Mouse (Mus musculus) lung, adult 2 months (tissue): ENCODE measurements around the gene Tmem11.

ENCODE experiments used
- CTCF ChIP-seq: fragments of 200-500 bp; IDR thresholded peaks from 2 replicates; pipeline ENCODE4 v1.5.1; 2011; ENCODE audit warnings: mild to moderate bottlenecking, low read length, control low read depth; ENCODE audit not compliant: insufficient read depth
- POLR2A ChIP-seq: fragments of 200-500 bp; IDR thresholded peaks from 2 replicates; pipeline ENCODE4 v1.6.1; 2011; ENCODE audit warnings: low read depth, mild to moderate bottlenecking, control low read depth, low read length, borderline replicate concordance; ENCODE audit errors: extremely low read depth

DNA sequence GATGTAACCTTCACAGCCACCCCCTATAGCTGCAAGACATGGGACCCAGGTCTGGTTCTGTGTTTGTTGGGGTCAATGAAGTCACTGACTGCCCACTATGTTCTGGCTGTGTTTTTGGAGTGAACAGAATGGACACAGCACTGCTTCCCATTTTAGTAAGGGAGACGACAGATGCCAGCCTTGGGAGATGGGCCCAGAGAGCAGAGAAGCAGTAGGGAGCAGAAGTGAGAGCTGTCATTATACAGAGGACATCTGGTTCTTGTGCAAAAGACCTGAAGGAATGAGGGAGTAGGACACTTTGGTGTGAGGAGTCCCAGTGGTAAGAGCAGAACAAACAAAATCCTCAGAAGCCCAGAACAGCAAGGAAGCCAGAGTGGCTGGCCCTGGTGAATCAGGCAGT, 30.6 kb upstream of the Tmem11 start:
- TF ChIP-seq POLR2A (no peak), CTCF (no peak)
